Mouse (Mus musculus) intestine, embryonic 15.5 days (tissue): Measurements from ENCODE around the gene Gm43738. TPM values are rescaled to one million over a fixed set of nuclear protein-coding genes. Genes with fewer than 3 reads are reported as not detected.

Experiments
- ATAC-seq: fragments of 200-750 bp; cut with Nextera tagmentation; 2 replicates; pipeline ENCODE4 v1.8.0; 2017; ENCODE audit warnings: moderate TSS enrichment, moderate library complexity
- H3K27ac ChIP-seq: fragments of 300-500 bp; sonication (generic); 2 replicates; pipeline ENCODE4 v1.5.1; 2015; ENCODE audit warnings: mild to moderate bottlenecking, inconsistent platforms
- H3K27me3 ChIP-seq: fragments of 300-500 bp; sonication (generic); replicated peaks from 2 replicates; pipeline ENCODE4 v1.6.1; 2015; ENCODE audit warnings: inconsistent platforms
- H3K36me3 ChIP-seq: fragments of 300-500 bp; sonication (generic); 2 replicates; pipeline ENCODE4 v1.6.1; 2015; ENCODE audit warnings: inconsistent platforms
- H3K4me1 ChIP-seq: fragments of 300-500 bp; sonication (generic); replicated peaks from 2 replicates; pipeline ENCODE4 v1.6.1; 2015; ENCODE audit warnings: inconsistent platforms
- H3K4me2 ChIP-seq: fragments of 300-500 bp; sonication (generic); replicated peaks from 2 replicates; pipeline ENCODE4 v1.6.1; 2015; ENCODE audit warnings: mild to moderate bottlenecking, inconsistent platforms
- H3K4me3 ChIP-seq: fragments of 300-500 bp; sonication (generic); replicated peaks from 2 replicates; pipeline ENCODE4 v1.5.1; 2015; ENCODE audit warnings: inconsistent platforms
- H3K9ac ChIP-seq: fragments of 300-500 bp; sonication (generic); 2 replicates; pipeline ENCODE4 v1.6.1; 2015; ENCODE audit warnings: inconsistent platforms
- H3K9me3 ChIP-seq: fragments of 300-500 bp; sonication (generic); 2 replicates; pipeline ENCODE4 v1.6.1; 2016; ENCODE audit warnings: inconsistent platforms
- WGBS: fragments of 180-500 bp; shearing (Covaris S2); methylation state at CpG from one replicate; pipeline ENCODE4 v1.1.7; 2015; 5-methylcytosine and 5-hydroxymethylcytosine counted together
- polyA plus RNA-seq: library from polyadenylated mRNA; unstranded; fragments of >200 nt; fragmentation: Nextera tagmentation; extraction: Ambion mirVana; gene quantifications from 2 replicates; pipeline ENCODE4 v1.2.1, GENCODE M21; 2015

The Gm43738 gene
- polyA plus RNA-seq, 1 experiment from 2014 or later, result 0.08 TPM

- Histone ChIP-seq H3K27me3 (no peaks in the 10 kb centered on the region), H3K9ac (no peak overlapping the region), H3K36me3 (no peaks in the 10 kb centered on the region), H3K9me3 (no peaks in the 10 kb centered on the region), H3K4me2 (peak overlapping the region; percentile 64), H3K4me1 (peaks cover 16% of the 10 kb centered on the region; the same call in 1 of the 2 replicates), H3K4me3 (0 out of 2 replicates have a peak overlapping the region, but pooled peaks have one; percentile 25), H3K27ac (no peak overlapping the region)
- WGBS, result 44% methylated on average over 4 of the region's 4 CpGs
- ATAC-seq, result no peak
Measured at GRCm38 (mm10) chr3:89131816-89132215, 30.9 kb upstream of the Gm43738 start.

GRCm38 (mm10) chr3:89129908-89130307 is 29.0 kb upstream of the Gm43738 start:
- peaks cover 16% of the 10 kb centered on the region; the same call in 1 of the 2 replicates for H3K4me1 ChIP-seq
- H3K27ac ChIP-seq, result no peak overlapping the region
- no peak overlapping the region for H3K4me2 ChIP-seq
- no peaks in the 10 kb centered on the region for H3K27me3 ChIP-seq
- H3K4me3 ChIP-seq, result no peak overlapping the region
- no peaks in the 10 kb centered on the region for H3K36me3 ChIP-seq
- no peaks in the 10 kb centered on the region for H3K9me3 ChIP-seq
- no peak overlapping the region for H3K9ac ChIP-seq
- WGBS, result 88% methylated on average over 3 of the region's 3 CpGs
- no peak for ATAC-seq

- Histone ChIP-seq H3K9ac (no peak overlapping the region), H3K27ac (no peak overlapping the region), H3K4me1 (no peaks in the 10 kb centered on the region), H3K9me3 (no peaks in the 10 kb centered on the region), H3K27me3 (no peaks in the 10 kb centered on the region), H3K4me2 (no peak overlapping the region), H3K4me3 (no peak overlapping the region), H3K36me3 (no peaks in the 10 kb centered on the region)
- no peak for ATAC-seq
- 93% methylated on average over 3 of the region's 3 CpGs for WGBS
Measured at GRCm38 (mm10) chr3:89125981-89126380, 25.1 kb upstream of the Gm43738 start.

GRCm38 (mm10) chr3:89124241-89124640 is 23.3 kb upstream of the Gm43738 start:
- Histone ChIP-seq H3K36me3 (no peaks in the 10 kb centered on the region), H3K9me3 (no peaks in the 10 kb centered on the region), H3K4me2 (no peak overlapping the region), H3K27ac (no peak overlapping the region), H3K27me3 (no peaks in the 10 kb centered on the region), H3K9ac (no peak overlapping the region), H3K4me1 (no peaks in the 10 kb centered on the region), H3K4me3 (no peak overlapping the region)
- WGBS, result 67% methylated on average over 3 of the region's 3 CpGs
- ATAC-seq, result no peak

- WGBS, result 70% methylated on average over 2 of the region's 2 CpGs
- H3K4me3 ChIP-seq, result no peak overlapping the region
- no peak for ATAC-seq
Measured at GRCm38 (mm10) chr3:89123313-89123712, 22.4 kb upstream of the Gm43738 start.

GRCm38 (mm10) chr3:89115522-89115921 is 14.6 kb upstream of the Gm43738 start:
- ATAC-seq, result peak; percentile 54
- Histone ChIP-seq H3K36me3 (no peaks in the 10 kb centered on the region), H3K27ac (no peak overlapping the region), H3K4me3 (no peak overlapping the region), H3K9ac (no peak overlapping the region), H3K4me2 (no peak overlapping the region), H3K9me3 (no peaks in the 10 kb centered on the region), H3K27me3 (no peaks in the 10 kb centered on the region), H3K4me1 (no peaks in the 10 kb centered on the region)
- 12% methylated on average over 2 of the region's 2 CpGs for WGBS

More at GRCm38 (mm10) chr3:89123313-89123712, 22.4 kb upstream of the Gm43738 start:
- Histone ChIP-seq H3K27ac (no peak overlapping the region), H3K4me2 (no peak overlapping the region), H3K9me3 (no peaks in the 10 kb centered on the region), H3K27me3 (no peaks in the 10 kb centered on the region), H3K4me1 (no peaks in the 10 kb centered on the region), H3K36me3 (no peaks in the 10 kb centered on the region), H3K9ac (no peak overlapping the region)

- no peaks in the 10 kb centered on the region for H3K27me3 ChIP-seq
- 70% methylated on average over 4 of the region's 4 CpGs for WGBS
- H3K4me3 ChIP-seq, result no peak overlapping the region
- H3K27ac ChIP-seq, result peak overlapping the region; percentile 68; the same call in 1 of the 2 replicates
- no peak overlapping the region for H3K4me2 ChIP-seq
- H3K4me1 ChIP-seq, result no peaks in the 10 kb centered on the region
- no peak overlapping the region for H3K9ac ChIP-seq
- ATAC-seq, result peak; percentile 90
- no peaks in the 10 kb centered on the region for H3K9me3 ChIP-seq
- no peaks in the 10 kb centered on the region for H3K36me3 ChIP-seq
Measured at GRCm38 (mm10) chr3:89113058-89113457, 12.2 kb upstream of the Gm43738 start.

GRCm38 (mm10) chr3:89108146-89108545 is 7.2 kb upstream of the Gm43738 start:
- H3K4me2 ChIP-seq, result no peak overlapping the region
- no peak for ATAC-seq
- WGBS, result 45% methylated on average over 1 of the region's 1 CpGs

GRCm38 (mm10) chr3:89107545-89107944 is 6.6 kb upstream of the Gm43738 start:
- H3K36me3 ChIP-seq, result no peaks in the 10 kb centered on the region
- no peak for ATAC-seq
- H3K4me3 ChIP-seq, result no peak overlapping the region
- H3K4me2 ChIP-seq, result no peak overlapping the region
- 0 out of 2 replicates have a peak, but pooled peaks cover 4% of the 10 kb centered on the region for H3K4me1 ChIP-seq
- H3K9me3 ChIP-seq, result no peaks in the 10 kb centered on the region
- 39% methylated on average over 3 of the region's 3 CpGs for WGBS
- no peak overlapping the region for H3K27ac ChIP-seq
- no peaks in the 10 kb centered on the region for H3K27me3 ChIP-seq
- no peak overlapping the region for H3K9ac ChIP-seq

More at GRCm38 (mm10) chr3:89108146-89108545, 7.2 kb upstream of the Gm43738 start:
- Histone ChIP-seq H3K9me3 (no peaks in the 10 kb centered on the region), H3K9ac (no peak overlapping the region), H3K27me3 (no peaks in the 10 kb centered on the region), H3K36me3 (no peaks in the 10 kb centered on the region), H3K4me1 (no peaks in the 10 kb centered on the region), H3K27ac (no peak overlapping the region), H3K4me3 (no peak overlapping the region)

- Histone ChIP-seq H3K9ac (no peak overlapping the region), H3K27ac (no peak overlapping the region), H3K36me3 (no peaks in the 10 kb centered on the region), H3K4me1 (0 out of 2 replicates have a peak, but pooled peaks cover 4% of the 10 kb centered on the region), H3K27me3 (no peaks in the 10 kb centered on the region), H3K4me3 (no peak overlapping the region), H3K9me3 (no peaks in the 10 kb centered on the region), H3K4me2 (no peak overlapping the region)
- no peak for ATAC-seq
Measured at GRCm38 (mm10) chr3:89106881-89107280, 6.0 kb upstream of the Gm43738 start.

- Histone ChIP-seq H3K4me3 (no peak overlapping the region), H3K9ac (no peak overlapping the region), H3K4me2 (no peak overlapping the region), H3K4me1 (peaks cover 28% of the 10 kb centered on the region), H3K27ac (peak overlapping the region; percentile 78; the same call in 1 of the 2 replicates), H3K9me3 (no peaks in the 10 kb centered on the region), H3K27me3 (no peaks in the 10 kb centered on the region), H3K36me3 (peaks cover 4% of the 10 kb centered on the region)
- 53% methylated on average over 4 of the region's 4 CpGs for WGBS
- ATAC-seq, result no peak
Measured at GRCm38 (mm10) chr3:89103291-89103595, 2.3 kb upstream of the Gm43738 start.

- peak overlapping the region; percentile 28; the same call in 1 of the 2 replicates for H3K4me3 ChIP-seq
- no peak overlapping the region for H3K9ac ChIP-seq
- no peak for ATAC-seq
- WGBS, result 58% methylated on average over 12 of the region's 12 CpGs
- H3K4me2 ChIP-seq, result peak overlapping the region; percentile 53
- H3K36me3 ChIP-seq, result peaks cover 7% of the 10 kb centered on the region
- H3K9me3 ChIP-seq, result no peaks in the 10 kb centered on the region
- H3K27me3 ChIP-seq, result no peaks in the 10 kb centered on the region
- peak overlapping the region; percentile 78 for H3K27ac ChIP-seq
- H3K4me1 ChIP-seq, result peaks cover 29% of the 10 kb centered on the region
Measured at GRCm38 (mm10) chr3:89102495-89103290, 1.8 kb upstream of the Gm43738 start.
